Mouse (Mus musculus): ENCODE results near the gene Pla2g12a. TPM values are rescaled to one million over a fixed set of nuclear protein-coding genes. Genes with fewer than 3 reads are reported as not detected.

Gene Pla2g12a
- 25.2 and 26.3 TPM in 2 replicates for polyA plus RNA-seq (2016; fragmentation: Nextera tagmentation; extraction: Ambion mirVana)

GRCm38 (mm10) chr3:129878405-129879021, at the start of gene Pla2g12a:
Pla2g12a (plus strand) TSS chr3:129878606.
- Histone ChIP-seq H3K9ac (peak within 1 kb of the TSS; percentile 69), H3K27me3 (no peaks in the 10 kb centered on the region), H3K9me3 (no peaks in the 10 kb centered on the region), H3K36me3 (no peaks in the 10 kb centered on the region), H3K4me3 (peak within 1 kb of the TSS; percentile 75), H3K4me1 (no peaks in the 10 kb centered on the region), H3K27ac (peak within 1 kb of the TSS; percentile 74), H3K4me2 (replicated peaks) (peak within 1 kb of the TSS; percentile 89)
- WGBS: under 1% methylated on average over 66 of the region's 66 CpGs
- ATAC-seq (ENCODE audit: insufficient number of reproducible peaks, insufficient read depth, low FRiP score, low TSS enrichment): peak; percentile 91

GRCm38 (mm10) chr3:129830626-129831025, 47.8 kb upstream of the Pla2g12a start:
- Histone ChIP-seq H3K9me3 (no peaks in the 10 kb centered on the region), H3K27ac (peak overlapping the region; percentile 86), H3K9ac (peak overlapping the region; percentile 80), H3K4me3 (peak overlapping the region; percentile 96), H3K4me1 (peaks cover 8% of the 10 kb centered on the region), H3K36me3 (peaks cover 14% of the 10 kb centered on the region), H3K4me2 (replicated peaks) (peak overlapping the region; percentile 74), H3K27me3 (no peaks in the 10 kb centered on the region)
- no peak for ATAC-seq (ENCODE audit: insufficient number of reproducible peaks, insufficient read depth, low FRiP score, low TSS enrichment)
- under 1% methylated on average over 45 of the region's 45 CpGs for WGBS

- WGBS: under 1% methylated on average over 60 of the region's 60 CpGs
- no peaks in the 10 kb centered on the region for H3K9me3 ChIP-seq
- H3K27ac ChIP-seq: peak within 1 kb of the TSS; percentile 86
- H3K36me3 ChIP-seq: peaks cover 11% of the 10 kb centered on the region
- peak within 1 kb of the TSS; percentile 96 for H3K4me3 ChIP-seq
- no peaks in the 10 kb centered on the region for H3K27me3 ChIP-seq
- peak within 1 kb of the TSS; percentile 74 for H3K4me2 ChIP-seq (replicated peaks)
- H3K4me1 ChIP-seq: peaks cover 8% of the 10 kb centered on the region
- peak; percentile 90 for ATAC-seq (ENCODE audit: insufficient number of reproducible peaks, insufficient read depth, low FRiP score, low TSS enrichment)
- peak within 1 kb of the TSS; percentile 80 for H3K9ac ChIP-seq
These were observed 47.3 kb upstream of the Pla2g12a start, which contains the start of gene Gar1 for GRCm38 (mm10) chr3:129831035-129831568. Gar1 (minus strand) TSS chr3:129831396.

GRCm38 (mm10) chr3:129835388-129835934, 42.9 kb upstream of the Pla2g12a start, which contains the start of gene Cfi:
Cfi (plus strand) TSS chr3:129835884.
- Histone ChIP-seq H3K4me1 (no peaks in the 10 kb centered on the region), H3K36me3 (no peaks in the 10 kb centered on the region), H3K27ac (no peak within 1 kb of the TSS), H3K9ac (no peak within 1 kb of the TSS), H3K4me3 (no peak within 1 kb of the TSS), H3K9me3 (no peaks in the 10 kb centered on the region), H3K4me2 (replicated peaks) (peak within 1 kb of the TSS; percentile 28), H3K27me3 (no peaks in the 10 kb centered on the region)
- no peak for ATAC-seq (ENCODE audit: insufficient number of reproducible peaks, insufficient read depth, low FRiP score, low TSS enrichment)
- WGBS: 64% methylated on average over 6 of the region's 6 CpGs

- Histone ChIP-seq H3K27me3 (no peaks in the 10 kb centered on the region), H3K9me3 (no peaks in the 10 kb centered on the region), H3K36me3 (no peaks in the 10 kb centered on the region), H3K4me1 (no peaks in the 10 kb centered on the region), H3K27ac (no peak overlapping the region), H3K9ac (no peak overlapping the region), H3K4me2 (replicated peaks) (peak overlapping the region; percentile 28), H3K4me3 (no peak overlapping the region)
- 14% methylated on average over 11 of the region's 11 CpGs for WGBS
- peak; percentile 31; the same call in 1 of the 2 replicates for ATAC-seq (ENCODE audit: insufficient number of reproducible peaks, insufficient read depth, low FRiP score, low TSS enrichment)
These were observed 42.2 kb upstream of the Pla2g12a start for GRCm38 (mm10) chr3:129836051-129836697.

- no peak overlapping the region for H3K9ac ChIP-seq
- H3K36me3 ChIP-seq: no peaks in the 10 kb centered on the region
- no peaks in the 10 kb centered on the region for H3K4me1 ChIP-seq
- no peaks in the 10 kb centered on the region for H3K27me3 ChIP-seq
- WGBS: 86% methylated on average over 6 of the region's 6 CpGs
- no peak overlapping the region for H3K27ac ChIP-seq
- no peak overlapping the region for H3K4me3 ChIP-seq
- ATAC-seq (ENCODE audit: insufficient number of reproducible peaks, insufficient read depth, low FRiP score, low TSS enrichment): no peak
- no peak overlapping the region for H3K4me2 ChIP-seq (replicated peaks)
- no peaks in the 10 kb centered on the region for H3K9me3 ChIP-seq
These were observed 41.4 kb upstream of the Pla2g12a start for GRCm38 (mm10) chr3:129836965-129837364.

- Histone ChIP-seq H3K4me3 (no peak overlapping the region), H3K9me3 (no peaks in the 10 kb centered on the region), H3K4me1 (no peaks in the 10 kb centered on the region), H3K27me3 (no peaks in the 10 kb centered on the region), H3K9ac (no peak overlapping the region), H3K4me2 (replicated peaks) (no peak overlapping the region), H3K36me3 (no peaks in the 10 kb centered on the region), H3K27ac (no peak overlapping the region)
- 62% methylated on average over 7 of the region's 7 CpGs for WGBS
- ATAC-seq (ENCODE audit: insufficient number of reproducible peaks, insufficient read depth, low FRiP score, low TSS enrichment): no peak
These were observed 40.4 kb upstream of the Pla2g12a start for GRCm38 (mm10) chr3:129838017-129838416.

GRCm38 (mm10) chr3:129845868-129846267, 32.5 kb upstream of the Pla2g12a start:
- WGBS: 74% methylated on average over 2 of the region's 2 CpGs
- Histone ChIP-seq H3K4me3 (no peak overlapping the region), H3K4me1 (no peaks in the 10 kb centered on the region), H3K4me2 (replicated peaks) (no peak overlapping the region), H3K27ac (no peak overlapping the region), H3K9ac (no peak overlapping the region), H3K9me3 (no peaks in the 10 kb centered on the region), H3K36me3 (no peaks in the 10 kb centered on the region), H3K27me3 (0 out of 2 replicates have a peak, but pooled peaks cover 2% of the 10 kb centered on the region)
- no peak for ATAC-seq (ENCODE audit: insufficient number of reproducible peaks, insufficient read depth, low FRiP score, low TSS enrichment)

- no peaks in the 10 kb centered on the region for H3K9me3 ChIP-seq
- WGBS: 86% methylated on average over 7 of the region's 7 CpGs
- H3K9ac ChIP-seq: no peak overlapping the region
- ATAC-seq (ENCODE audit: insufficient number of reproducible peaks, insufficient read depth, low FRiP score, low TSS enrichment): no peak
- no peak overlapping the region for H3K4me3 ChIP-seq
- no peak overlapping the region for H3K4me2 ChIP-seq (replicated peaks)
- H3K27me3 ChIP-seq: 0 out of 2 replicates have a peak, but pooled peaks cover 6% of the 10 kb centered on the region
- H3K27ac ChIP-seq: no peak overlapping the region
- H3K36me3 ChIP-seq: no peaks in the 10 kb centered on the region
- no peaks in the 10 kb centered on the region for H3K4me1 ChIP-seq
These were observed 31.6 kb upstream of the Pla2g12a start for GRCm38 (mm10) chr3:129846846-129847245.

GRCm38 (mm10) chr3:129862592-129862991, 15.8 kb upstream of the Pla2g12a start:
- Histone ChIP-seq H3K4me1 (no peaks in the 10 kb centered on the region), H3K4me2 (replicated peaks) (no peak overlapping the region), H3K36me3 (no peaks in the 10 kb centered on the region), H3K27ac (no peak overlapping the region), H3K4me3 (no peak overlapping the region), H3K9ac (no peak overlapping the region), H3K27me3 (no peaks in the 10 kb centered on the region), H3K9me3 (no peaks in the 10 kb centered on the region)
- ATAC-seq (ENCODE audit: insufficient number of reproducible peaks, insufficient read depth, low FRiP score, low TSS enrichment): no peak
- 74% methylated on average over 2 of the region's 2 CpGs for WGBS

- Histone ChIP-seq H3K9ac (no peak overlapping the region), H3K4me2 (replicated peaks) (no peak overlapping the region), H3K36me3 (no peaks in the 10 kb centered on the region), H3K27ac (no peak overlapping the region), H3K4me1 (no peaks in the 10 kb centered on the region), H3K4me3 (no peak overlapping the region), H3K27me3 (no peaks in the 10 kb centered on the region), H3K9me3 (no peaks in the 10 kb centered on the region)
- no peak for ATAC-seq (ENCODE audit: insufficient number of reproducible peaks, insufficient read depth, low FRiP score, low TSS enrichment)
- 55% methylated on average over 14 of the region's 14 CpGs for WGBS
These were observed 14.7 kb upstream of the Pla2g12a start for GRCm38 (mm10) chr3:129863698-129864097.
